Mouse (Mus musculus) ES-E14 (cell line): Measurements from ENCODE around the gene Aldh1l1.

ENCODE experiments used
- CHD2 ChIP-seq: IDR thresholded peaks from 2 replicates; pipeline ENCODE4 v1.6.1; 2014; ENCODE audit warnings: mild to moderate bottlenecking, low read depth, low read length, inconsistent platforms
- HCFC1 ChIP-seq: IDR thresholded peaks from 2 replicates; pipeline ENCODE4 v1.6.1; 2012; ENCODE audit warnings: low read length, inconsistent platforms, borderline replicate concordance; ENCODE audit not compliant: insufficient read depth
- MAFK ChIP-seq: IDR thresholded peaks from 2 replicates; pipeline ENCODE4 v1.6.1; 2014; ENCODE audit warnings: mild to moderate bottlenecking, low read depth, low read length, inconsistent platforms; ENCODE audit not compliant: insufficient read depth

- TF ChIP-seq CHD2 (no peak), MAFK (no peak), HCFC1 (no peak)
Observed at GRCm38 (mm10) chr6:90532575-90533190, 46.5 kb downstream of the Aldh1l1 start.
